Mouse (Mus musculus) adrenal gland (tissue): ENCODE data around the gene Fam114a2.

Experiments
- intact Hi-C: fragments of 180-260 bp; cut with DNase I; formaldehyde crosslinking; loops from one replicate; pipeline ENCODE4 v1.15.1; 2025

The Fam114a2 gene

DNA sequence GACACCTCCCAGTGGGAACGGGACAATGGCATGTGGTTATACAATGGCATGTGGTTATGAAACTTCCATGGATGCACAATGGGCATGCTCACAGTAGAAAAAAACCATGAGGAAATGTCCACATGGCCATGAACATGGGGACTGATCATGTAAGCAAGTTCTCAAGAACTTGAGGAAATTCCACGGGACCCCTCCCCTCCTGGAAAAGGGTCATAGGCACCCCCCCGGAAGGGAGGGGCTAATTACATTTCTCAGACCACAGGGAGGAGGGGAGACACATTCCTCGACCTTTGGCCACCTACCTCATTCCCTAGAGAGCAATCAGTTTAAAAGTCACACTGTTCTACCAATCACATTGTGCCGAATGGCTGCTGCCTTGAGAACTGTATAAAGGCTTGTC lies 64.0 kb downstream of the Fam114a2 start:
- intact Hi-C loops, result no loop called here

DNA sequence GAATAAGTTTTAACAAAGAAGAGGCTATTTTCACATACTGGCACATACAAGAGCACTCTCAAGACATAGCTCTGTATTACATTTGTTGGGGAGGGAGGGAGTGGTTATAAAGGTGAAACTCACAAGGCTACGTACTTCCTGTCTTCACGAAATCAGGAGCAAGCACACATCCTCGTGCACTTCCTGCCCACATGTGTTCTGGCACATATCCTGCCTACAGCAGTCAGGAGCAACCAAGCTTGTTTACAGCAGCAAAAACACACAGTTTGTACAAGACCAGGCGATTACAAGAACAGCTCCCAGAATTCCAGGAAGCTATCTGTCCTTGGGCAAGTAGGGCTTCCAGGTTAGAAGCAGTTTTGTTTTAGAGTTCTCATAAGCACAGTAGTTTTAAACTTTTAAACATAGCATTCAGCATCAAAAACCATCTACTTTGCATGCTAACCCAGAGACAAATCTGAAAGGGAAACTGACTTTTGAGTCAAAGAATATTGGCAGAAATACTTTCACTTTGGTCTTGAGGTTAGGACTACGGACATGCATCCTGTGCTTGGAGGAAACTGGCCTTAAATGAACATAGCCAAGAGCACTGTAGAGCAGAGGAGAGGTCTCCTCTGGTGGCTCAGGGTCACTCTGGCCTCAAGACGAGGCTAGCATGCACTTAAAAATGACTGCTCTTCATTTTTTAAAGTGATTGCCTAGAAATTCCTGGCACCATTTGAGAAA lies 73.0 kb downstream of the Fam114a2 start:
- intact Hi-C loops, result no loop called here

DNA sequence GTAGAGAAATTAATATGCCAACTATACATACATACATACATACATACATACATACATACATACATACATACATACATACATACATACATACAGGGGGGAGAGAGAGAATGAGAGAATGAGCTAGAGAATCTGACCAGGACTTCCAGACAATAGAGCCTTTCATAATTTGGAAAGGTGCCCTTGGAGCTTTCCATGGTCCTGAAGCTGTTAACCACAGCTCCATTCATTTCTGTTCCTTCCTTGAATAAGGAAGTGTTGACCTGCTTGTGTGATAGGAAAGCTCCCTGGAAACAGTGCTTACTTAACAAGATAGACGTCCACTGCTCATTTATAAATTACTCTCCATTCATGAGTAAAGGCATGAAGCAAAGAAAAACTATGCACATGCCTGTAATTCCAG lies 84.3 kb downstream of the Fam114a2 start:
- intact Hi-C loops, result no loop called here
